In genomic region chr6:100286573-100287333, GRCm38 (mm10) we compare ENCODE assay signal across 7 mouse cellular contexts. TPM values are rescaled to one million over a fixed set of nuclear protein-coding genes. Genes with fewer than 3 reads are reported as not detected.
DNase-seq lines count a peak whose midpoint lies in the region; ATAC-seq and TF ChIP-seq lines count a peak whose summit lies in the region.

No protein-coding gene starts in this region.

- H3K4me1 ChIP-seq in intestine, postnatal 0 days (replicated peaks; ENCODE audit: control insufficient read depth, insufficient read depth, low read length) = no peaks in the 10 kb centered on the region
- peaks cover 8% of the 10 kb centered on the region; the same call in 1 of the 2 replicates for H3K4me1 ChIP-seq in limb, embryonic 11.5 days (ENCODE audit: control insufficient read depth, insufficient read depth, low read length)
- peaks cover 27% of the 10 kb centered on the region for H3K4me1 ChIP-seq in midbrain, embryonic 12.5 days
- H3K4me1 ChIP-seq in small intestine, adult 2 months (ENCODE audit: control insufficient read depth, insufficient read depth, insufficient read length, low read length) = peaks cover 4% of the 10 kb centered on the region; the same call in 1 of the 2 replicates

- H3K27me3 ChIP-seq in intestine, postnatal 0 days (replicated peaks; ENCODE audit: control insufficient read depth, insufficient read depth, low read length) = no peaks in the 10 kb centered on the region
- H3K27me3 ChIP-seq in limb, embryonic 11.5 days (ENCODE audit: control insufficient read depth, insufficient read depth, low read length) = 0 out of 2 replicates have a peak, but pooled peaks cover 6% of the 10 kb centered on the region
- peaks cover 32% of the 10 kb centered on the region for H3K27me3 ChIP-seq in midbrain, embryonic 12.5 days
- no peaks in the 10 kb centered on the region for H3K27me3 ChIP-seq in small intestine, adult 2 months (ENCODE audit: control insufficient read depth, insufficient read depth, low read length)

- ATAC-seq in granulocyte monocyte progenitor cell, adult 5-6 weeks (replicated peaks; ENCODE audit: poor library complexity, severe bottlenecking) = peak; percentile 23; the same call in 1 of the 2 replicates
- ATAC-seq in intestine, postnatal 0 days = peak; percentile 72
- ATAC-seq in limb, embryonic 11.5 days (ENCODE audit: insufficient number of reproducible peaks, low FRiP score, low TSS enrichment, low read depth) = peak; percentile 65
- ATAC-seq in midbrain, embryonic 12.5 days (ENCODE audit: low FRiP score, low read depth) = peak; percentile 81

- no peaks in the 10 kb centered on the region for H3K9me3 ChIP-seq in intestine, postnatal 0 days (ENCODE audit: control insufficient read depth)
- no peaks in the 10 kb centered on the region for H3K9me3 ChIP-seq in limb, embryonic 11.5 days (ENCODE audit: control insufficient read depth, low read length)
- H3K9me3 ChIP-seq in midbrain, embryonic 12.5 days = no peaks in the 10 kb centered on the region

- peak overlapping the region; percentile 99 for H3K27ac ChIP-seq in intestine, postnatal 0 days (ENCODE audit: low read depth, low read length)
- peak overlapping the region; percentile 94 for H3K27ac ChIP-seq in limb, embryonic 11.5 days (replicated peaks; ENCODE audit: low read depth, low read length)
- peak overlapping the region; percentile 98 for H3K27ac ChIP-seq in midbrain, embryonic 12.5 days (replicated peaks)
- peak overlapping the region; percentile 71 for H3K27ac ChIP-seq in small intestine, adult 2 months (ENCODE audit: insufficient read depth, low read depth, low read length)

- no peaks in the 10 kb centered on the region for H3K36me3 ChIP-seq in intestine, postnatal 0 days (ENCODE audit: control insufficient read depth, insufficient read depth)
- H3K36me3 ChIP-seq in limb, embryonic 11.5 days (ENCODE audit: control insufficient read depth, insufficient read depth, low read length) = no peaks in the 10 kb centered on the region
- H3K36me3 ChIP-seq in midbrain, embryonic 12.5 days = no peaks in the 10 kb centered on the region
- no peaks in the 10 kb centered on the region for H3K36me3 ChIP-seq in small intestine, adult 2 months (ENCODE audit: control insufficient read depth, insufficient read depth, low read length)

- peak; percentile 30; the same call in 1 of the 2 replicates for TF ChIP-seq CTCF in intestine, postnatal 0 days (IDR thresholded peaks at IDR 0.05; ENCODE audit: low read depth)
- no peak for TF ChIP-seq CTCF in small intestine, adult 2 months (IDR thresholded peaks at IDR 0.05; ENCODE audit: extremely low read depth, insufficient read length, insufficient replicate concordance, low read depth, low read length)

- no peak; the same call in 1 of the 2 replicates for TF ChIP-seq POLR2A in small intestine, adult 2 months (IDR thresholded peaks at IDR 0.05; ENCODE audit: low read depth, low read length)

- under 1% methylated on average over 64 of the region's 117 CpGs for WGBS in intestine, postnatal 0 days
- whole genome bisulfite sequencing in limb, embryonic 11.5 days = under 1% methylated on average over 64 of the region's 117 CpGs
- 0% methylated on average over 44 of the region's 117 CpGs for WGBS in midbrain, embryonic 12.5 days
- WGBS in small intestine, adult 2 months = 4% methylated on average over 102 of the region's 117 CpGs

- H3K9ac ChIP-seq in intestine, postnatal 0 days (ENCODE audit: low read depth, low read length) = peak overlapping the region; percentile 89
- peak overlapping the region; percentile 94 for H3K9ac ChIP-seq in limb, embryonic 11.5 days (ENCODE audit: low read length)
- peak overlapping the region; percentile 90 for H3K9ac ChIP-seq in midbrain, embryonic 12.5 days (replicated peaks)

- DNase-seq in adrenal gland, postnatal 14 days = peak; percentile 85
- peak; percentile 77 for DNase-seq in embryo, embryonic 9.5 days (ENCODE audit: extremely low spot score)
- peak; percentile 77 for DNase-seq in limb, embryonic 11.5 days (ENCODE audit: low spot score)

- peak overlapping the region; percentile 80 for H3K4me3 ChIP-seq in intestine, postnatal 0 days (ENCODE audit: low read depth, low read length)
- H3K4me3 ChIP-seq in limb, embryonic 11.5 days (ENCODE audit: low read depth, low read length) = peak overlapping the region; percentile 65
- peak overlapping the region; percentile 86 for H3K4me3 ChIP-seq in midbrain, embryonic 12.5 days
- peak overlapping the region; percentile 96 for H3K4me3 ChIP-seq in small intestine, adult 2 months (ENCODE audit: low read depth, low read length)

- H3K4me2 ChIP-seq in intestine, postnatal 0 days (replicated peaks; ENCODE audit: low read depth) = peak overlapping the region; percentile 97
- H3K4me2 ChIP-seq in limb, embryonic 11.5 days (ENCODE audit: low read depth, severe bottlenecking) = peak overlapping the region; percentile 76
- peak overlapping the region; percentile 73 for H3K4me2 ChIP-seq in midbrain, embryonic 12.5 days (replicated peaks)

RNA-seq across cellular contexts. Expression of gene Rybp, which starts 0.5 kb away (rescaled TPM):
- total RNA-seq in adrenal gland, postnatal 14 days (2021) = 26.6 and 36.5 TPM in 2 replicates
- 19.6 and 27.4 TPM in 2 replicates for total RNA-seq in granulocyte monocyte progenitor cell, adult 5-6 weeks (2014; fragmentation: Nextera tagmentation)
- total RNA-seq in granulocyte monocyte progenitor cell, adult 5-6 weeks (2017) = 18.9 and 22.1 TPM in 2 replicates
- polyA plus RNA-seq in intestine, postnatal 0 days (2015; fragmentation: Nextera tagmentation; extraction: Ambion mirVana) = 13.5 and 14.7 TPM in 2 replicates
- polyA plus RNA-seq in limb, embryonic 11.5 days (2014; fragmentation: Nextera tagmentation; extraction: Ambion mirVana) = 16.0 TPM in 2 replicates
- 17.4 and 19.0 TPM in 2 replicates for polyA plus RNA-seq in midbrain, embryonic 12.5 days (2016; fragmentation: Nextera tagmentation; extraction: Ambion mirVana)
- polyA plus RNA-seq in small intestine, adult 2 months (2012; rRNA removed) = 9.2 and 16.8 TPM in 2 replicates

Comparison
In these comparisons a context has a peak if more than half of its experiments do, and no peak if none do; other contexts are left out.
1. Peak in every context shown above with its lines: DNase-seq, ATAC-seq, H3K4me3 ChIP-seq and H3K27ac ChIP-seq.
2. ATAC-seq: peak in every context shown above with its lines; median percentile 81 in midbrain, embryonic 12.5 days; 72 in intestine, postnatal 0 days; 65 in limb, embryonic 11.5 days; 23 in granulocyte monocyte progenitor cell, adult 5-6 weeks.